Mouse (Mus musculus) G1E (cell line): ENCODE measurements at regions not wholly inside any gene's neighbourhood (a gene's known extent, or its start where the extent isn't known, plus 50 kb on each side); places are given as distances from the start of the nearest gene placed in this dataset.

Experiments used
- CTCF ChIP-seq: IDR thresholded peaks from 2 replicates; pipeline ENCODE4 v1.5.1; 2012; ENCODE audit warnings: low read depth, low read length, inconsistent platforms, mixed read lengths
- GATA1 ChIP-seq: IDR thresholded peaks from 2 replicates; pipeline ENCODE4 v1.6.1; 2012; ENCODE audit warnings: borderline replicate concordance, low read length, inconsistent platforms, mixed read lengths
- GATA2 ChIP-seq: IDR thresholded peaks from 2 replicates; pipeline ENCODE4 v1.6.1; 2012; ENCODE audit warnings: low read depth, low read length, inconsistent platforms, borderline replicate concordance
- POLR2AphosphoS5 ChIP-seq: IDR thresholded peaks from 2 replicates; pipeline ENCODE4 v1.6.1; 2012; ENCODE audit warnings: low read depth, low read length, inconsistent platforms; ENCODE audit not compliant: insufficient replicate concordance
- TAL1 ChIP-seq: conservative IDR thresholded peaks from 2 replicates; pipeline ENCODE4 v1.6.1; 2012; ENCODE audit warnings: low read depth, low read length, inconsistent platforms, mixed read lengths

GRCm38 (mm10) chr11:82607661-82608060, 156.5 kb downstream of the Cct6b start:
- no peak for TF ChIP-seq CTCF
- TF ChIP-seq POLR2AphosphoS5, result no peak
- no peak for TF ChIP-seq GATA1
- TF ChIP-seq TAL1, result no peak
- no peak for TF ChIP-seq GATA2
